Mouse (Mus musculus) kidney, postnatal 0 days (tissue): ENCODE results near the gene Krt6a. TPM values are rescaled to one million over a fixed set of nuclear protein-coding genes. Genes with fewer than 3 reads are reported as not detected.

ENCODE experiments used
- ATAC-seq: fragments of 200-750 bp; cut with Nextera tagmentation; replicated peaks from 2 replicates; pipeline ENCODE4 v1.8.0; 2017; ENCODE audit warnings: low read depth, moderate number of reproducible peaks, moderate TSS enrichment, moderate library complexity; ENCODE audit not compliant: low FRiP score
- DNase-seq: peaks from one replicate; pipeline ENCODE4 v3.0.0-alpha.2; 2016; ENCODE audit warnings: low spot score
- H3K27ac ChIP-seq: fragments of 300-500 bp; sonication (generic); 2 replicates; pipeline ENCODE4 v1.5.1; 2014; ENCODE audit warnings: mild to moderate bottlenecking
- H3K27me3 ChIP-seq: fragments of 300-500 bp; sonication (generic); 2 replicates; pipeline ENCODE4 v1.6.1; 2014; ENCODE audit warnings: low read length, mixed read lengths; ENCODE audit not compliant: insufficient read depth
- H3K36me3 ChIP-seq: fragments of 300-500 bp; sonication (generic); 2 replicates; pipeline ENCODE4 v1.6.1; 2014; ENCODE audit warnings: low read length, mixed read lengths; ENCODE audit not compliant: insufficient read depth
- H3K4me1 ChIP-seq: fragments of 300-500 bp; sonication (generic); replicated peaks from 2 replicates; pipeline ENCODE4 v1.6.1; 2014; ENCODE audit warnings: antibody characterized with exemption, low read length, mixed read lengths; ENCODE audit not compliant: insufficient read depth
- H3K4me2 ChIP-seq: fragments of 300-500 bp; sonication (generic); 2 replicates; pipeline ENCODE4 v1.6.1; 2014; ENCODE audit warnings: mild to moderate bottlenecking, low read length, moderate library complexity, mixed read lengths
- H3K4me3 ChIP-seq: fragments of 300-500 bp; sonication (generic); replicated peaks from 2 replicates; pipeline ENCODE4 v1.5.1; 2014; ENCODE audit warnings: low read depth, low read length
- H3K9ac ChIP-seq: fragments of 300-500 bp; sonication (generic); 2 replicates; pipeline ENCODE4 v1.6.1; 2014; ENCODE audit warnings: low read depth, low read length
- H3K9me3 ChIP-seq: fragments of 300-500 bp; sonication (generic); replicated peaks from 2 replicates; pipeline ENCODE4 v1.6.1; 2016; ENCODE audit warnings: low read length, inconsistent platforms, mixed read lengths
- CTCF ChIP-seq: IDR thresholded peaks from 2 replicates; pipeline ENCODE4 v1.5.1; 2016; ENCODE audit warnings: antibody characterized with exemption, low read depth, mild to moderate bottlenecking, moderate library complexity
- WGBS: fragments of 180-500 bp; shearing (Covaris S2); extraction: QIAGEN DNeasy Blood & Tissue Kit; methylation state at CpG from one replicate; pipeline ENCODE4 v1.1.7; 2014; 5-methylcytosine and 5-hydroxymethylcytosine counted together
- polyA plus RNA-seq: library from polyadenylated mRNA; unstranded; fragments of >200 nt; fragmentation: Nextera tagmentation; extraction: Ambion mirVana; gene quantifications from 2 replicates; pipeline ENCODE4 v1.2.1, GENCODE M21; 2015

Gene Krt6a
- not detected in 2 replicates for polyA plus RNA-seq

DNA sequence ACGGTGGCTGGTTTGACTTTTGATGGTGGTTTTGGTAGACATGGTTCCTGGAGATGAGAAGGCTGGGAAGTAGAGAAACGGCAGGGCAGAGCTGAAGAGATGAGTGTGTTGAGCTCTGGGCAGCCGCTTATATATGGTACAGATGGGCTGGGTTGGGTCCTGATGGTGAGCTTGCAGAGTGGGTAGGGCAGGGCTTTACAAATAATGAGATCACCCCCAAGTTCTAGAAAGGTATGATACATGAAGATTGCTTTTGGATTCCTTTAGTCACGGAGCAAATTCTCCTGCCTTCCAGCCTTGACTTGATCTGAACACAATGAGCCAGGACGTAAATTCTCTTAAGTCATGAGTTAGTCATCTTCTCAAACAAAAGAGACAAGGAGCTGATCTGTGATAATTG is at the start of gene Krt6a:
Krt6a (minus strand) TSS at position 101 of the 400 bp plus-strand sequence.
- 84% methylated on average over 5 of the region's 5 CpGs for WGBS
- no peak for DNase-seq

DNA sequence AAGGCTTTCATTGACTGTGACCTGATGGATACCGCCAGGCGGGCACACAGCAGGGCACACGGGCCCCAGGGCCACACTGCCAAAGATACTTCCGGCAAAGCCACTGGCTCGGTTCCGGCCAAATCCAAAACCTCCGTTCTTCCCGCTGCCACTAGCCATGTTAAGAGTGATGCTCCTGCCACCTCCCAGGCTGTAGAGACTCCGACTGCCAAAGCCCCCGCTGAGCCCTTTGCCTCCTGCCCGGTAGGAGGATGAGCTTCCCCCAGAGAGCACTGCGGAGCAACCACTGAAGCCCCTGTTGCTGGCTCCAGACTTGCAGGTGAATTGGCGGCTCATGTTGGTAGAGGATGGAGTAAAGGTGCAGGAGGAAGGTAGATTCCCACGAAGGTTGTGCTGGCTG is 48.6 kb upstream of the Krt6a start, which contains the start of gene Krt71:
Krt71 (minus strand) TSS at position 399 of the 400 bp plus-strand sequence.
- Histone ChIP-seq H3K27me3 (no peaks in the 10 kb centered on the region), H3K27ac (no peak within 1 kb of the TSS), H3K4me1 (no peaks in the 10 kb centered on the region), H3K9ac (no peak within 1 kb of the TSS), H3K4me2 (no peak within 1 kb of the TSS), H3K36me3 (no peaks in the 10 kb centered on the region), H3K9me3 (no peaks in the 10 kb centered on the region), H3K4me3 (no peak within 1 kb of the TSS)
- ATAC-seq = no peak
- no peak for DNase-seq
- 57% methylated on average over 14 of the region's 14 CpGs for WGBS
- TF ChIP-seq CTCF = no peak

More for the DNA sequence above, at the start of gene Krt6a:
- no peak for ATAC-seq
- Histone ChIP-seq H3K4me2 (no peak within 1 kb of the TSS), H3K27ac (no peak within 1 kb of the TSS), H3K27me3 (no peaks in the 10 kb centered on the region), H3K9ac (no peak within 1 kb of the TSS), H3K9me3 (no peaks in the 10 kb centered on the region), H3K4me1 (no peaks in the 10 kb centered on the region), H3K36me3 (no peaks in the 10 kb centered on the region), H3K4me3 (no peak within 1 kb of the TSS)
- TF ChIP-seq CTCF = no peak

DNA sequence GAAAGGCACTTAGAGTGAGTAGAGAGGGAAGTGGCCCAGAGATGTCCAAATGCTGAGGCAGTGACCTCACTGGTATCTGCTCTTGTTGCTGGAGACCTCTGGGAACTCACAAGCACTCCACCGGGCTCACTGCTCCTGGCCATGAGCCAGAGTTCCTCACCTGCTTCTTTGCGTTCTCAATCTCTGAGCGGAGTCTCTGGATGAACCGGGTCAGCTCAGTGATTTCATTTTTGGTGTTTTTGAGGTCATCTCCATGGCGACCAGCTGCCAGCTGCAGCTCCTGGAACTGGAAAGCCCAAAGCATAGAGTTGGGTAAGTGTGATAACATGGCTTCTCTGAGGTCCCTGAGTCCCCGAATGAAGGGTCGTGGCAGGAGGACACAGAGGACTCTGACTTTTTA is 43.7 kb upstream of the Krt6a start:
- no peaks in the 10 kb centered on the region for H3K36me3 ChIP-seq
- no peak overlapping the region for H3K27ac ChIP-seq
- H3K4me1 ChIP-seq = no peaks in the 10 kb centered on the region
- DNase-seq (no peak), ATAC-seq (no peak)
- TF ChIP-seq CTCF = no peak
- no peak overlapping the region for H3K4me2 ChIP-seq
- H3K27me3 ChIP-seq = no peaks in the 10 kb centered on the region
- H3K9me3 ChIP-seq = no peaks in the 10 kb centered on the region
- H3K9ac ChIP-seq = no peak overlapping the region
- no peak overlapping the region for H3K4me3 ChIP-seq
- WGBS = 77% methylated on average over 7 of the region's 7 CpGs

DNA sequence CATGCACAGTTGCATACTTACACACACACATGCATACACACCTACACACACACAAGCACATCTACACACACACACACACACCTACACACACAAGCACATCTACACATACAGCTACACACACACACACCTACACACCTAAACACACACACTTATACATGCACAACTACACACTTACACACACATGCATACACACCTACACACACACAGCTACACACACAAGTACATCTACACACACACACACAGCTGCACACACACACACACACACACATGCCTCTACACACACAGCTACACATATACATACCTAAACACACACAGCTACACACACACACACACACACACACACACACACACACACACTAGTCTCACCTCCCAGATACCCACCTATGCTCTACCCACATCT is 36.5 kb upstream of the Krt6a start:
- no peak for ATAC-seq
- Histone ChIP-seq H3K9me3 (no peaks in the 10 kb centered on the region), H3K9ac (no peak overlapping the region), H3K27ac (no peak overlapping the region), H3K36me3 (no peaks in the 10 kb centered on the region), H3K4me3 (no peak overlapping the region), H3K27me3 (no peaks in the 10 kb centered on the region), H3K4me1 (no peaks in the 10 kb centered on the region), H3K4me2 (no peak overlapping the region)
- no peak for DNase-seq
- TF ChIP-seq CTCF = no peak

DNA sequence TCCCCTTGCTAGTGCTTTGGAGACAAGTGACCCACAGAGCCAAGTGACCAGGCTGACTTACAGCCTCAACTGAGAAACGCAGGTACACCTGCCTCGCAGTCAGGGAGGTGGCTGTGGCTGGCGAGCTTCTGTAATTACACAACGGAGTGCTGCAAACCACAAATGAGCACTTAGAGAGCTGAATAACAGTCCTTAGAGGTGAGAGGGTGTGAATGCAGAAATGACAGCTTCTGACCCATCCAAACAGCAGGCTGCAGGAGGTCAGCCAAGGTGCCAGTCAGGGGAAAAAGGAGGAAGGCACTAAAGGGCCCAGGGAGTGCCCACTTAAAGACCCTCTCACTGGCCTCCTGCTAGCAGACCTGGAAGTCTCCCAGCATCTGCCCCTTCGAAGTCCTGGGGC is 30.6 kb upstream of the Krt6a start:
- Histone ChIP-seq H3K36me3 (no peaks in the 10 kb centered on the region), H3K4me1 (no peaks in the 10 kb centered on the region), H3K4me3 (no peak overlapping the region), H3K9ac (no peak overlapping the region), H3K4me2 (no peak overlapping the region), H3K27me3 (no peaks in the 10 kb centered on the region), H3K27ac (no peak overlapping the region), H3K9me3 (no peaks in the 10 kb centered on the region)
- no peak for DNase-seq
- no peak for TF ChIP-seq CTCF
- no peak for ATAC-seq
- WGBS = 43% methylated on average over 5 of the region's 5 CpGs

DNA sequence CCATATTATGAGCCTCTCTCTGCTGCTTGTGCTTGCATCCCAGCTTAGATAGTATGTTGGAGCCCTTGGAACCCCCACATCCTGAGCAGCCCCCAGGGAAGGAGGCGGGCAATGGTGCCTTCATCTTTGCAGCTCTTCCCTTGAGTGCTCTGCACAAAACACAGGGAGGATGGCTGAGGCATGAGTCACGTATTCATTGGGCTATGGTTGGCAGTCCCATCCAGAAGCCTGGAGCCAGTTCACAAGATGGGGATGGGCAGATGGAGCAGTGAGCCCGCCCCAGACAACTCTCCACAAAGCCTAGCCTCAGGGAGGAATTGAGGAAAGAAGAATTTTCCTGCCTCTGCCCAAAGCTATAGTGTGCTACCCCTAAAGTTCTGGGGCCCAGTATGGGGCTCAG is 21.7 kb upstream of the Krt6a start:
- no peak for TF ChIP-seq CTCF
- no peak overlapping the region for H3K9ac ChIP-seq
- H3K27ac ChIP-seq = no peak overlapping the region
- H3K9me3 ChIP-seq = no peaks in the 10 kb centered on the region
- no peaks in the 10 kb centered on the region for H3K36me3 ChIP-seq
- 70% methylated on average over 3 of the region's 3 CpGs for WGBS
- ATAC-seq (no peak), DNase-seq (no peak)
- no peaks in the 10 kb centered on the region for H3K27me3 ChIP-seq
- H3K4me1 ChIP-seq = no peaks in the 10 kb centered on the region
- H3K4me3 ChIP-seq = no peak overlapping the region
- no peak overlapping the region for H3K4me2 ChIP-seq

DNA sequence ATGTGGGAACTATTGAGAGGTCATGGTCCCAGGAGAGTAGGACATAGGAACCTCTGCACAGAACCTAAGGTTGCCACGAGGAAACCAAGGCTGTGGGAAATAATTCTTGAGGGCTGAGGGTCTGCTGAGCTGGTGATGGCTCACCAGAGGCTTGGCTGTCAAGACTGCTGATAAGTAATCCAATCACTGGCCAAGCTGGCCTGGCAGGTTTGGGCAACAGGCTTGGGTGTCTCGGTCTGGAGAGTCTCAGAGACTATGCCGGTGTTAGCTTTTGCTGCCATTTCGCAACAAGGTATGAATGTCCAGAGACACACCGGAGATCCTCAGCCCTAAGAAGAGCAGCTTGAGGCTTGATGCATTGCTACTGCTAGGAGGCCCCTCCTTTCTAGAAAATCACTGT is 20.2 kb upstream of the Krt6a start:
- Histone ChIP-seq H3K4me3 (no peak overlapping the region), H3K27me3 (no peaks in the 10 kb centered on the region), H3K9ac (no peak overlapping the region), H3K4me2 (no peak overlapping the region), H3K27ac (no peak overlapping the region), H3K4me1 (no peaks in the 10 kb centered on the region), H3K36me3 (no peaks in the 10 kb centered on the region), H3K9me3 (no peaks in the 10 kb centered on the region)
- DNase-seq (no peak), ATAC-seq (no peak)
- WGBS = 74% methylated on average over 5 of the region's 5 CpGs
- TF ChIP-seq CTCF = no peak
